Mouse (Mus musculus) heart, adult 2 months (tissue): ENCODE data around the gene Pde4d.

Experiments
- CTCF ChIP-seq: fragments of 200-600 bp; IDR thresholded peaks from 2 replicates; pipeline ENCODE4 v1.8.1; 2022; ENCODE audit warnings: antibody characterized with exemption, mild to moderate bottlenecking, moderate library complexity
- EP300 ChIP-seq: fragments of 200-500 bp; IDR thresholded peaks from 2 replicates; pipeline ENCODE4 v1.6.1; 2011; ENCODE audit warnings: low read depth, low read length, control low read depth; ENCODE audit not compliant: insufficient read depth
- POLR2A ChIP-seq: fragments of 200-500 bp; IDR thresholded peaks from 2 replicates; pipeline ENCODE4 v1.6.1; 2011; ENCODE audit warnings: mild to moderate bottlenecking, low read depth, low read length, control low read depth; ENCODE audit not compliant: insufficient read depth

GRCm38 (mm10) chr13:109263833-109264232, 814.1 kb downstream of the Pde4d start:
- TF ChIP-seq CTCF (no peak), POLR2A (no peak), EP300 (no peak)
